Mouse (Mus musculus): ENCODE measurements at regions not wholly inside any gene's neighbourhood (a gene's known extent, or its start where the extent isn't known, plus 50 kb on each side); places are given as distances from the start of the nearest gene placed in this dataset.

GRCm38 (mm10) chr10:101614230-101614629, 67.1 kb upstream of the Mgat4c start:
- peak; percentile 1 to 2 for DNase-seq

All from layer of hippocampus, postnatal 36 days (tissue).